Mouse (Mus musculus) limb, embryonic 13.5 days (tissue): ENCODE data around the gene Fbxo44. TPM values are rescaled to one million over a fixed set of nuclear protein-coding genes. Genes with fewer than 3 reads are reported as not detected.
A peak's percentile ranks its signal among the peaks of the same experiment; 100 is the strongest.

Experiments used
- ATAC-seq: fragments of 200-750 bp; cut with Nextera tagmentation; 2 replicates; pipeline ENCODE4 v1.8.0; 2017; ENCODE audit warnings: low read depth, moderate number of reproducible peaks, moderate TSS enrichment; ENCODE audit not compliant: low FRiP score
- H3K27ac ChIP-seq: fragments of 300-500 bp; sonication (generic); 2 replicates; pipeline ENCODE4 v1.5.1; 2015; ENCODE audit warnings: inconsistent platforms, mild to moderate bottlenecking, moderate library complexity
- H3K27me3 ChIP-seq: fragments of 300-500 bp; sonication (generic); 2 replicates; pipeline ENCODE4 v1.6.1; 2015; ENCODE audit warnings: mild to moderate bottlenecking, inconsistent platforms
- H3K36me3 ChIP-seq: fragments of 300-500 bp; sonication (generic); 2 replicates; pipeline ENCODE4 v1.6.1; 2015; ENCODE audit warnings: inconsistent platforms, mild to moderate bottlenecking, moderate library complexity
- H3K4me1 ChIP-seq: fragments of 300-500 bp; sonication (generic); 2 replicates; pipeline ENCODE4 v1.6.1; 2015; ENCODE audit warnings: inconsistent platforms
- H3K4me2 ChIP-seq: fragments of 300-500 bp; sonication (generic); replicated peaks from 2 replicates; pipeline ENCODE4 v1.6.1; 2015; ENCODE audit warnings: inconsistent platforms, mild to moderate bottlenecking, moderate library complexity
- H3K4me3 ChIP-seq: fragments of 300-500 bp; sonication (generic); 2 replicates; pipeline ENCODE4 v1.5.1; 2015; ENCODE audit warnings: moderate library complexity, mild to moderate bottlenecking, inconsistent platforms
- H3K9ac ChIP-seq: fragments of 300-500 bp; sonication (generic); 2 replicates; pipeline ENCODE4 v1.6.1; 2015; ENCODE audit warnings: mild to moderate bottlenecking, inconsistent platforms
- H3K9me3 ChIP-seq: fragments of 300-500 bp; sonication (generic); 2 replicates; pipeline ENCODE4 v1.6.1; 2016; ENCODE audit warnings: inconsistent platforms
- WGBS: fragments of 180-500 bp; shearing (Covaris S2); methylation state at CpG from one replicate; pipeline ENCODE4 v1.1.7; 2015; 5-methylcytosine and 5-hydroxymethylcytosine counted together
- polyA plus RNA-seq: library from polyadenylated mRNA; unstranded; fragments of >200 nt; fragmentation: Nextera tagmentation; extraction: Ambion mirVana; gene quantifications from 2 replicates; pipeline ENCODE4 v1.2.1, GENCODE M21; 2015

Fbxo44 gene
- polyA plus RNA-seq, 1 experiment from 2014 or later = 14.6 TPM

- under 1% methylated on average over 50 of the region's 55 CpGs for WGBS
- Histone ChIP-seq H3K4me1 (peaks cover 35% of the 10 kb centered on the region), H3K9ac (peak overlapping the region; percentile 74), H3K27ac (peak overlapping the region; percentile 44; the same call in 1 of the 2 replicates), H3K9me3 (no peaks in the 10 kb centered on the region), H3K4me3 (peak overlapping the region; percentile 68), H3K27me3 (peaks cover 47% of the 10 kb centered on the region), H3K36me3 (peaks cover 28% of the 10 kb centered on the region), H3K4me2 (peak overlapping the region; percentile 97)
- peak; percentile 91 for ATAC-seq
Measured at GRCm38 (mm10) chr4:148159544-148160435, 492 bp downstream of the Fbxo44 start.

- Histone ChIP-seq H3K36me3 (peaks cover 33% of the 10 kb centered on the region), H3K27ac (no peak overlapping the region), H3K27me3 (peaks cover 36% of the 10 kb centered on the region), H3K4me3 (peak overlapping the region; percentile 68), H3K9ac (peak overlapping the region; percentile 74), H3K4me1 (peaks cover 25% of the 10 kb centered on the region), H3K4me2 (peak overlapping the region; percentile 97), H3K9me3 (no peaks in the 10 kb centered on the region)
- 31% methylated on average over 27 of the region's 27 CpGs for WGBS
- no peak for ATAC-seq
Measured at GRCm38 (mm10) chr4:148158436-148159348, 1.6 kb downstream of the Fbxo44 start.

GRCm38 (mm10) chr4:148154982-148155381 is 5.3 kb downstream of the Fbxo44 start:
- no peak for ATAC-seq
- no peak overlapping the region for H3K4me3 ChIP-seq
- peaks cover 29% of the 10 kb centered on the region for H3K4me1 ChIP-seq
- no peak overlapping the region for H3K4me2 ChIP-seq
- 55% methylated on average over 3 of the region's 3 CpGs for WGBS
- H3K27ac ChIP-seq = no peak overlapping the region
- peaks cover 37% of the 10 kb centered on the region for H3K36me3 ChIP-seq
- H3K9me3 ChIP-seq = no peaks in the 10 kb centered on the region
- no peaks in the 10 kb centered on the region; the same call in 1 of the 2 replicates for H3K27me3 ChIP-seq
- no peak overlapping the region for H3K9ac ChIP-seq

- H3K27me3 ChIP-seq = no peaks in the 10 kb centered on the region; the same call in 1 of the 2 replicates
- H3K4me2 ChIP-seq = no peak overlapping the region
- H3K4me1 ChIP-seq = peaks cover 33% of the 10 kb centered on the region
- ATAC-seq = no peak
- H3K9ac ChIP-seq = no peak overlapping the region
- H3K9me3 ChIP-seq = no peaks in the 10 kb centered on the region
- H3K4me3 ChIP-seq = no peak overlapping the region
- 88% methylated on average over 4 of the region's 4 CpGs for WGBS
- H3K36me3 ChIP-seq = peaks cover 37% of the 10 kb centered on the region
- no peak overlapping the region for H3K27ac ChIP-seq
Measured at GRCm38 (mm10) chr4:148154006-148154405, 6.3 kb downstream of the Fbxo44 start.

GRCm38 (mm10) chr4:148152547-148152946 is 7.7 kb downstream of the Fbxo44 start:
- Histone ChIP-seq H3K4me3 (no peak overlapping the region), H3K27ac (no peak overlapping the region), H3K36me3 (peaks cover 38% of the 10 kb centered on the region), H3K4me1 (peaks cover 26% of the 10 kb centered on the region), H3K9me3 (no peaks in the 10 kb centered on the region), H3K4me2 (no peak overlapping the region), H3K9ac (no peak overlapping the region), H3K27me3 (no peaks in the 10 kb centered on the region)
- WGBS = 80% methylated on average over 5 of the region's 5 CpGs
- ATAC-seq = no peak

GRCm38 (mm10) chr4:148151267-148152168 is 8.8 kb downstream of the Fbxo44 start, which contains the start of gene Fbxo6:
TSS of gene Fbxo6 (minus strand) at chr4:148152140.
- peak within 1 kb of the TSS; percentile 68 for H3K4me3 ChIP-seq
- H3K9me3 ChIP-seq = no peaks in the 10 kb centered on the region
- H3K36me3 ChIP-seq = peaks cover 37% of the 10 kb centered on the region
- peak within 1 kb of the TSS; percentile 55; the same call in 1 of the 2 replicates for H3K27ac ChIP-seq
- H3K9ac ChIP-seq = peak within 1 kb of the TSS; percentile 73
- H3K4me1 ChIP-seq = peaks cover 26% of the 10 kb centered on the region
- peak; percentile 88 for ATAC-seq
- peak within 1 kb of the TSS; percentile 97 for H3K4me2 ChIP-seq
- WGBS = 1% methylated on average over 46 of the region's 67 CpGs
- no peaks in the 10 kb centered on the region for H3K27me3 ChIP-seq

GRCm38 (mm10) chr4:148150953-148151266 is 9.4 kb downstream of the Fbxo44 start:
- WGBS = 51% methylated on average over 3 of the region's 3 CpGs
- peaks cover 26% of the 10 kb centered on the region for H3K4me1 ChIP-seq
- peaks cover 35% of the 10 kb centered on the region for H3K36me3 ChIP-seq
- H3K4me2 ChIP-seq = peak overlapping the region; percentile 97
- H3K9me3 ChIP-seq = no peaks in the 10 kb centered on the region
- H3K27ac ChIP-seq = no peak overlapping the region
- peak overlapping the region; percentile 68 for H3K4me3 ChIP-seq
- H3K27me3 ChIP-seq = no peaks in the 10 kb centered on the region
- no peak for ATAC-seq
- peak overlapping the region; percentile 73 for H3K9ac ChIP-seq

- 0 out of 2 replicates have a peak overlapping the region, but pooled peaks have one; percentile 15 for H3K27ac ChIP-seq
- H3K4me2 ChIP-seq = 0 out of 2 replicates have a peak overlapping the region, but pooled peaks have one; percentile 11
- H3K4me1 ChIP-seq = peaks cover 26% of the 10 kb centered on the region
- H3K27me3 ChIP-seq = no peaks in the 10 kb centered on the region
- H3K9ac ChIP-seq = no peak overlapping the region
- peaks cover 35% of the 10 kb centered on the region for H3K36me3 ChIP-seq
- 25% methylated on average over 7 of the region's 7 CpGs for WGBS
- 0 out of 2 replicates have a peak overlapping the region, but pooled peaks have one; percentile 2 for H3K4me3 ChIP-seq
- H3K9me3 ChIP-seq = no peaks in the 10 kb centered on the region
- ATAC-seq = no peak
Measured at GRCm38 (mm10) chr4:148150242-148150641, 10.0 kb downstream of the Fbxo44 start.

GRCm38 (mm10) chr4:148149540-148149939 is 10.7 kb downstream of the Fbxo44 start:
- no peak for ATAC-seq
- H3K36me3 ChIP-seq = peaks cover 41% of the 10 kb centered on the region
- peak overlapping the region; percentile 33 for H3K27ac ChIP-seq
- H3K9ac ChIP-seq = no peak overlapping the region
- WGBS = 42% methylated on average over 12 of the region's 12 CpGs
- H3K27me3 ChIP-seq = no peaks in the 10 kb centered on the region
- H3K4me1 ChIP-seq = peaks cover 26% of the 10 kb centered on the region
- H3K4me3 ChIP-seq = no peak overlapping the region
- H3K9me3 ChIP-seq = no peaks in the 10 kb centered on the region
- no peak overlapping the region; the same call in 1 of the 2 replicates for H3K4me2 ChIP-seq

GRCm38 (mm10) chr4:148147714-148148113 is 12.6 kb downstream of the Fbxo44 start:
- Histone ChIP-seq H3K4me2 (no peak overlapping the region), H3K4me3 (no peak overlapping the region), H3K27ac (no peak overlapping the region), H3K36me3 (peaks cover 42% of the 10 kb centered on the region), H3K9me3 (no peaks in the 10 kb centered on the region), H3K9ac (no peak overlapping the region), H3K27me3 (no peaks in the 10 kb centered on the region), H3K4me1 (peaks cover 26% of the 10 kb centered on the region)
- no peak for ATAC-seq
- 89% methylated on average over 2 of the region's 2 CpGs for WGBS

GRCm38 (mm10) chr4:148143721-148144120 is 16.6 kb downstream of the Fbxo44 start:
- Histone ChIP-seq H3K4me3 (no peak overlapping the region), H3K27me3 (no peaks in the 10 kb centered on the region), H3K9me3 (no peaks in the 10 kb centered on the region), H3K4me1 (peaks cover 16% of the 10 kb centered on the region), H3K9ac (peak overlapping the region; percentile 14; the same call in 1 of the 2 replicates), H3K4me2 (no peak overlapping the region), H3K36me3 (peaks cover 42% of the 10 kb centered on the region), H3K27ac (no peak overlapping the region)
- WGBS = 89% methylated on average over 5 of the region's 5 CpGs
- no peak for ATAC-seq
